Mouse (Mus musculus) spleen, adult 2 months (tissue): ENCODE measurements around the gene Angptl1.

ENCODE experiments used
- CTCF ChIP-seq: fragments of 200-500 bp; IDR thresholded peaks from 2 replicates; pipeline ENCODE4 v1.5.1; 2011; ENCODE audit warnings: mild to moderate bottlenecking, inconsistent platforms; ENCODE audit not compliant: insufficient read depth, insufficient read length, insufficient replicate concordance; ENCODE audit errors: extremely low read depth
- POLR2A ChIP-seq: fragments of 200-500 bp; IDR thresholded peaks from 2 replicates; pipeline ENCODE4 v1.6.1; 2011; ENCODE audit warnings: low read depth, low read length, inconsistent platforms

- TF ChIP-seq POLR2A = no peak
- no peak for TF ChIP-seq CTCF
These were observed 21.9 kb downstream of the Angptl1 start for GRCm38 (mm10) chr1:156860266-156860665.
